Mouse (Mus musculus): ENCODE data around the gene Lgals1. TPM values are rescaled to one million over a fixed set of nuclear protein-coding genes. Genes with fewer than 3 reads are reported as not detected.
A peak's percentile ranks its signal among the peaks of the same experiment; 100 is the strongest.
"Not testable (repeated sequence)": the region's sequence is repeated elsewhere in the genome, so short reads cannot be mapped to it uniquely, and the experiment has no call there.

Lgals1 gene
- polyA plus RNA-seq (2015; fragmentation: Nextera tagmentation; extraction: Ambion mirVana), result 295 and 318 TPM in 2 replicates

DNA sequence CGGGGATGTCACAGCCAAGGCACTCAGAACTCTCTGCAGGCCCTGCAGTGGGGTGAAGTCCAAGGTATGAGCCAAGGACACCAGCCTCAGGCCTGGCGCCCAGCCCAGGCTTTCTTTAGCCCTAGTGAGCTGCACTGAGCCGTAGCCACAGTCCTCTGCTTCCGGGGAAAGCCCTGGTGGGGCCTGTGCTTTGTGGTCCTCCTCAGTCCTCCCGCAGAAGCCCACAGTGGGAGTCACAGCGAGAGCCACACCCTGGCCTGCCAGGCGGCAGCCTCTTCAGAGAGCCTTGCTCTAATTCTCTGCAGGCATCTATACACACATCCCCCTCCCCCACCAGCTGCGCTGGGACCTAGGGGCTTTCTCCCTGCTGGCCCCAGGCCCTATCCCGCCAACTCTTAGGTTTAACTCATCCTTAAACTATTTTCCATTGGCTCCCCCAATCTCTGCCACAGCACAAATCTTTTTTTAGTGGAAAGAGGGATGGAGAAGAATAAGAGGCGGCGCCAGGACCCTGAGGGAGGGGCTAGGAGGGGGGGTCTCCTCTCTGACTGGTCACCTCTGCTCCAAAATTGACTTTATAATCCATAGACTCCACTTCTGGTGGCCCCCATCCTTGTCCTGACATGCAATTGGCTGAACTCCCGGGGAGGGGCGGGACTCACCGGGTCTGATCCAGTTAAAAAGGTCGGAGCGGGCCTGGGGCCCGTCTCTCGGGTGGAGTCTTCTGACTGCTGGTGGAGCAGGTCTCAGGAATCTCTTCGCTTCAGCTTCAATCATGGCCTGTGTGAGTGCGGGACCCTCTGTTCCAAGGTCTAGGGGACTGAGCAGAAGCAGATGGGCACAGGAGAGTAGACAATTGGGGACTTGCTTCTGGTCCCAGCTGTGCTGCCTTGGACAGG, at the start of gene Lgals1:
Gene Lgals1, plus strand, starts transcription at position 705 of the 899 bp plus-strand sequence.
- Histone ChIP-seq H3K27me3 (ENCODE audit: control insufficient read depth, insufficient read depth, low read depth, low read length) (no peaks in the 10 kb centered on the region), H3K4me2 (ENCODE audit: low read depth, low read length) (peak within 1 kb of the TSS; percentile 95), H3K4me1 (ENCODE audit: control insufficient read depth, low read depth, low read length) (peaks cover 73% of the 10 kb centered on the region), H3K27ac (ENCODE audit: low read length) (peak within 1 kb of the TSS; percentile 77), H3K9ac (ENCODE audit: low read depth, low read length) (peak within 1 kb of the TSS; percentile 66), H3K4me3 (ENCODE audit: low read depth, low read length) (peak within 1 kb of the TSS; percentile 63), H3K9me3 (replicated peaks; ENCODE audit: control insufficient read depth, low read length) (no peaks in the 10 kb centered on the region), H3K36me3 (ENCODE audit: control insufficient read depth, insufficient read depth) (no peaks in the 10 kb centered on the region; the same call in 1 of the 2 replicates)
- 7% methylated on average over 20 of the region's 20 CpGs for WGBS (ENCODE audit: insufficient replicate concordance)
- peak; percentile 53 for ATAC-seq (ENCODE audit: low read depth)

DNA sequence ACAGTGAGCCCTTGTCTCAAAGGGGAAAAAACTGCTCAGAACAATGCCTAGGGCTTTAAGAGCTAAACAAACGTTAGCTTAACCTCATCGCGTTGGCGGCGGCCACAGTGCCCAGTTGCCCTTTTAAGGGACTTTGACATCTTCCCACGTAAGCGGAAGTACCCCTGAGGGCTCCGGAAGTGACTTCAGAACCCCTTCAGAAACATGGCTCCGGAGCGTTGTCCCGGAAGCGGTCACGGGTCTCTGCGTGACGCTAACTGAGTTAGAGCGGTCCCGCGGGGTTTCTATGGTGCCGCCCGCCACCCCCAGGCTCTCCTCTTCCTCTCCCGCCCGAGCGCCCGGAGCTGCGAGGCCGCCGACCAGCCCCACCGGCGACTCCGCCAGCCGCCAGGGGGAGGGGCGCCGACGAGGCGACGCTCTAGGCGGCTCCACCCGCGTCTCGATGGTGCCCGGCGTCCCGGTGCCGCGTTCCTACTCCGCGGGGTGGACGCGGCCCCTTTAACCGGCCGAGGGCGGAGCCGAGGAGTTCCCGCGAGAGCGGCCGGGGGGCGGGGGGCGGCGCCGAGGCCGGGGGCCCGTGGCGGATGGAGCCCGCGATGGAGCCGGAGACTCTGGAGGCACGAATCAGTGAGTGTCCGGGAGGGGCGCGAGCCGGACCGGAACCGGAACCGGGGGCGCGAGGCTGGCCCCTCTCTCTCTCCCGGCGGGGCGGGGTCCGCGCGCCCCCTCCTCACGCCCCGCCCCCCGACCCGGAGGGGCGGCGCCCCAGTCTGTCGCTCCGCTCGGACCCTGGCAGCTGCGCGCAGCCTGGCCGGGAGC, 49.3 kb upstream of the Lgals1 start, which contains the start of gene Gga1:
Gene Gga1, plus strand, starts transcription at position 200 of the 819 bp plus-strand sequence.
- Histone ChIP-seq H3K4me1 (ENCODE audit: control insufficient read depth, low read depth, low read length) (peaks cover 25% of the 10 kb centered on the region), H3K4me2 (ENCODE audit: low read depth, low read length) (peak within 1 kb of the TSS; percentile 93), H3K27ac (ENCODE audit: low read length) (peak within 1 kb of the TSS; percentile 96), H3K27me3 (ENCODE audit: control insufficient read depth, insufficient read depth, low read depth, low read length) (no peaks in the 10 kb centered on the region), H3K4me3 (ENCODE audit: low read depth, low read length) (peak within 1 kb of the TSS; percentile 89), H3K9ac (ENCODE audit: low read depth, low read length) (peak within 1 kb of the TSS; percentile 88), H3K36me3 (ENCODE audit: control insufficient read depth, insufficient read depth) (no peaks in the 10 kb centered on the region; the same call in none of the 2 replicates), H3K9me3 (replicated peaks; ENCODE audit: control insufficient read depth, low read length) (no peaks in the 10 kb centered on the region)
- peak; percentile 90 for ATAC-seq (ENCODE audit: low read depth)
- under 1% methylated on average over 75 of the region's 95 CpGs for WGBS (ENCODE audit: insufficient replicate concordance)

DNA sequence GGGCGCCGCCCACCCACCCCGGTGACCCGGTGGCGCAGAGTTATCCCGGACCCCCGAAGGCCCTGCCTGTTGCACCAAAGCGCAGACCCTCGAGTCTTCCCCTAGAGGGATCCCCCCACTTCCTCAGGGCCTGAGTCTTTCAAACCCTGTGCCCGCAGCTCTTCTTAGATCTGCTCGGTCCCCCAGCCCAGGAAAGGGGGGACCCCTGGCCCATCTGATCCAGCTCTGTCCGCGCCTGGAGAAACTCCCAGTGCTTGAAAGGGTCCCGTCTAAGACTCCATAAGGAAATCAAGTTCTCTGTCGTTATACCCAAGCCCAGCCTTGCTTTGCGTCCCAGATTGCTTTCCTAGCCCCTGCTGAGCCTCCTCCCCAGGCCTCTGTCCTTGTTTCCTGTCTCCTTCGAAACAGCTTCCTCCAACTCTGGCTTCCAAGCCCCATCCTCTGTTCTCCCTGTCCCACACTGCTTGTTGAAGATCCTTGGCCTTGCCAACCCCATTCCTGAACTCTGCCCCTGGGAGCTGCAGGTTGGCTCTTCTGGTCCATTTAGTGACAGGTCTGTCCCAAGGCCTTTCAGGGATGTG, 48.6 kb upstream of the Lgals1 start:
- peak overlapping the region; percentile 89 for H3K4me3 ChIP-seq (ENCODE audit: low read depth, low read length)
- no peak for ATAC-seq (ENCODE audit: low read depth)
- H3K36me3 ChIP-seq (ENCODE audit: control insufficient read depth, insufficient read depth), result peaks cover 6% of the 10 kb centered on the region
- peak overlapping the region; percentile 96 for H3K27ac ChIP-seq (ENCODE audit: low read length)
- peaks cover 25% of the 10 kb centered on the region for H3K4me1 ChIP-seq (ENCODE audit: control insufficient read depth, low read depth, low read length)
- no peaks in the 10 kb centered on the region for H3K27me3 ChIP-seq (ENCODE audit: control insufficient read depth, insufficient read depth, low read depth, low read length)
- H3K9me3 ChIP-seq (replicated peaks; ENCODE audit: control insufficient read depth, low read length), result no peaks in the 10 kb centered on the region
- peak overlapping the region; percentile 88 for H3K9ac ChIP-seq (ENCODE audit: low read depth, low read length)
- H3K4me2 ChIP-seq (ENCODE audit: low read depth, low read length), result peak overlapping the region; percentile 93
- under 1% methylated on average over 17 of the region's 17 CpGs for WGBS (ENCODE audit: insufficient replicate concordance)

GRCm38 (mm10) chr15:78878792-78879516, 47.6 kb upstream of the Lgals1 start:
- H3K27ac ChIP-seq (ENCODE audit: low read length), result peak overlapping the region; percentile 11; the same call in 1 of the 2 replicates
- not testable (repeated sequence) for ATAC-seq (ENCODE audit: low read depth); H3K4me3 ChIP-seq (ENCODE audit: low read depth, low read length); H3K27me3 ChIP-seq (ENCODE audit: control insufficient read depth, insufficient read depth, low read depth, low read length); H3K9me3 ChIP-seq (replicated peaks; ENCODE audit: control insufficient read depth, low read length); H3K9ac ChIP-seq (ENCODE audit: low read depth, low read length)
- WGBS (ENCODE audit: insufficient replicate concordance), result 29% methylated on average over 7 of the region's 7 CpGs
- H3K4me1 ChIP-seq (ENCODE audit: control insufficient read depth, low read depth, low read length), result peaks cover 25% of the 10 kb centered on the region
- peak overlapping the region; percentile 93; the same call in 1 of the 2 replicates for H3K4me2 ChIP-seq (ENCODE audit: low read depth, low read length)
- peaks cover 15% of the 10 kb centered on the region for H3K36me3 ChIP-seq (ENCODE audit: control insufficient read depth, insufficient read depth)

DNA sequence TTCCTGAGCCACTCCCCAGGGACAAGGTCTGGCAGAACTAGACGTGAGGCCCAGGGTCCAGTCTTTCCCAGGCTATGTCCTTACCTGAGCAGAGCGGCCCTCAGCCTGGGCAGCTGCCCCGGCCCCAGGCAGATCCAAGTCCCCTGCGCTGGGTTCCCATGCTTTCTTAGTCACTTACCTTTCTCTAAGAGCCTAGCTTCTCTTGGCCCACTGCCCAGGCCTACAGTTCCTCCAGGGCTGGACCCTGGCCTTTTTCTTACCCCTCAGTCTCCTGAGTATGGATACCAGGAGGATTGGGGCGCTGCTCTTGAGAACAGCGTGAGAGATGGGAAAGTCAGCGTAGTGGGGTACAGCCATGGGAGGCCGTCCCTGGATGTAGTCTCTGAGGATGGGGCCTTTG, 46.1 kb upstream of the Lgals1 start:
- Histone ChIP-seq H3K9ac (ENCODE audit: low read depth, low read length) (no peak overlapping the region), H3K4me1 (ENCODE audit: control insufficient read depth, low read depth, low read length) (peaks cover 25% of the 10 kb centered on the region), H3K36me3 (ENCODE audit: control insufficient read depth, insufficient read depth) (peaks cover 18% of the 10 kb centered on the region), H3K27me3 (ENCODE audit: control insufficient read depth, insufficient read depth, low read depth, low read length) (no peaks in the 10 kb centered on the region), H3K4me3 (ENCODE audit: low read depth, low read length) (no peak overlapping the region), H3K27ac (ENCODE audit: low read length) (no peak overlapping the region), H3K4me2 (ENCODE audit: low read depth, low read length) (no peak overlapping the region), H3K9me3 (replicated peaks; ENCODE audit: control insufficient read depth, low read length) (no peaks in the 10 kb centered on the region)
- ATAC-seq (ENCODE audit: low read depth), result no peak
- WGBS (ENCODE audit: insufficient replicate concordance), result 84% methylated on average over 8 of the region's 8 CpGs

DNA sequence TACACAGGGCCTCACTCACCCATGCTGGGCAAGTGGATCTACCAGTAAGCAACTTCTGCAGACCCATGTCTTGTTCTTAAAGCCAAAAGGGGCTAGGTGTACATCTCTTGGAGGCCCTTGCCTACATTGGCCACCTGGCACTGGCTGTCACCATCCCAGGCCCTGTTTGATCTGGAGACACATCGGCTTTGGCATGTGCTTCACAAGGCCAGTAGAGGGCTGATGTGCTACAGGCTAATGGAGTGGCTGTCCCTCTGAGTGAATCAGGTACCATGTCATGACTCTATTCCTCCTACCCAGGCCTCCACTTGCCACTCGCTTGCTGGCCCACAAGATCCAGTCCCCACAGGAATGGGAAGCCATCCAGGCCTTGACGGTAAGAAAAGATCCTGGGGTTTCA, 44.7 kb upstream of the Lgals1 start:
- 77% methylated on average over 3 of the region's 3 CpGs for WGBS (ENCODE audit: insufficient replicate concordance)
- H3K36me3 ChIP-seq (ENCODE audit: control insufficient read depth, insufficient read depth), result peaks cover 26% of the 10 kb centered on the region
- H3K9me3 ChIP-seq (replicated peaks; ENCODE audit: control insufficient read depth, low read length), result no peaks in the 10 kb centered on the region
- no peak for ATAC-seq (ENCODE audit: low read depth)
- H3K4me1 ChIP-seq (ENCODE audit: control insufficient read depth, low read depth, low read length), result peaks cover 13% of the 10 kb centered on the region
- H3K27me3 ChIP-seq (ENCODE audit: control insufficient read depth, insufficient read depth, low read depth, low read length), result no peaks in the 10 kb centered on the region
- H3K9ac ChIP-seq (ENCODE audit: low read depth, low read length), result no peak overlapping the region
- no peak overlapping the region for H3K4me3 ChIP-seq (ENCODE audit: low read depth, low read length)
- no peak overlapping the region for H3K4me2 ChIP-seq (ENCODE audit: low read depth, low read length)
- H3K27ac ChIP-seq (ENCODE audit: low read length), result no peak overlapping the region

DNA sequence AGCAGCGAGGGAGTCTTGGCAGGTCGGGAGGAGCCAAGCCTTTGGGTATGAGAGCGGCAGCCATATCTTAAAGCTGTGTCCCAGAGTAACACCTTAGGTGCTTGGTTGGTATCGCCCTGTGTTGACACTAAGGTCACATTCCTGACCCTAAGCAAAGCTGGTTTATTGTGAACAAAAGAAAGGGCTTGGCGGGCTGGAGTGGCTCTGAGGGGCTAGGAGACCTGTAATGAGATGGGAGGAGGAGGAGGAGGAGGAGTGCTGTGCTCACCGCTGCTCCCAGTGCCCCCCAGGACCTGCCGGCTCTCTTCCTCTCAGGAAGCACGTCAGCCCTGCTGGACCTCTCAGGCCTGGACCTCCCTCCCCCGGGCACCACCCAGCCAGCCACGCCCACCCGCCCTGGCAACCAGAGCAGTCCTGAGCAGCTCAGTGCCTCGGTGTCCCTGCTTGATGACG, 37.1 kb upstream of the Lgals1 start:
- H3K36me3 ChIP-seq (ENCODE audit: control insufficient read depth, insufficient read depth), result peaks cover 18% of the 10 kb centered on the region
- no peaks in the 10 kb centered on the region for H3K27me3 ChIP-seq (ENCODE audit: control insufficient read depth, insufficient read depth, low read depth, low read length)
- H3K9me3 ChIP-seq (replicated peaks; ENCODE audit: control insufficient read depth, low read length), result no peaks in the 10 kb centered on the region
- H3K4me3 ChIP-seq (ENCODE audit: low read depth, low read length), result no peak overlapping the region
- H3K4me2 ChIP-seq (ENCODE audit: low read depth, low read length), result no peak overlapping the region
- ATAC-seq (ENCODE audit: low read depth), result peak; percentile 49; the same call in 1 of the 2 replicates
- peak overlapping the region; percentile 1; the same call in 1 of the 2 replicates for H3K9ac ChIP-seq (ENCODE audit: low read depth, low read length)
- peaks cover 32% of the 10 kb centered on the region for H3K4me1 ChIP-seq (ENCODE audit: control insufficient read depth, low read depth, low read length)
- WGBS (ENCODE audit: insufficient replicate concordance), result 36% methylated on average over 13 of the region's 13 CpGs
- H3K27ac ChIP-seq (ENCODE audit: low read length), result no peak overlapping the region

- H3K9ac ChIP-seq (ENCODE audit: low read depth, low read length), result no peak overlapping the region
- no peak overlapping the region for H3K27ac ChIP-seq (ENCODE audit: low read length)
- H3K4me1 ChIP-seq (ENCODE audit: control insufficient read depth, low read depth, low read length), result peaks cover 62% of the 10 kb centered on the region
- 49% methylated on average over 7 of the region's 7 CpGs for WGBS (ENCODE audit: insufficient replicate concordance)
- no peak for ATAC-seq (ENCODE audit: low read depth)
- peaks cover 5% of the 10 kb centered on the region for H3K36me3 ChIP-seq (ENCODE audit: control insufficient read depth, insufficient read depth)
- H3K9me3 ChIP-seq (replicated peaks; ENCODE audit: control insufficient read depth, low read length), result no peaks in the 10 kb centered on the region
- no peak overlapping the region for H3K4me3 ChIP-seq (ENCODE audit: low read depth, low read length)
- no peak overlapping the region for H3K4me2 ChIP-seq (ENCODE audit: low read depth, low read length)
- no peaks in the 10 kb centered on the region for H3K27me3 ChIP-seq (ENCODE audit: control insufficient read depth, insufficient read depth, low read depth, low read length)
Measured at GRCm38 (mm10) chr15:78892440-78892839, 34.1 kb upstream of the Lgals1 start.

Measured in liver, embryonic 16.5 days (tissue).